ENCODE assay signal across 27 mouse cellular contexts in the genomic region with DNA sequence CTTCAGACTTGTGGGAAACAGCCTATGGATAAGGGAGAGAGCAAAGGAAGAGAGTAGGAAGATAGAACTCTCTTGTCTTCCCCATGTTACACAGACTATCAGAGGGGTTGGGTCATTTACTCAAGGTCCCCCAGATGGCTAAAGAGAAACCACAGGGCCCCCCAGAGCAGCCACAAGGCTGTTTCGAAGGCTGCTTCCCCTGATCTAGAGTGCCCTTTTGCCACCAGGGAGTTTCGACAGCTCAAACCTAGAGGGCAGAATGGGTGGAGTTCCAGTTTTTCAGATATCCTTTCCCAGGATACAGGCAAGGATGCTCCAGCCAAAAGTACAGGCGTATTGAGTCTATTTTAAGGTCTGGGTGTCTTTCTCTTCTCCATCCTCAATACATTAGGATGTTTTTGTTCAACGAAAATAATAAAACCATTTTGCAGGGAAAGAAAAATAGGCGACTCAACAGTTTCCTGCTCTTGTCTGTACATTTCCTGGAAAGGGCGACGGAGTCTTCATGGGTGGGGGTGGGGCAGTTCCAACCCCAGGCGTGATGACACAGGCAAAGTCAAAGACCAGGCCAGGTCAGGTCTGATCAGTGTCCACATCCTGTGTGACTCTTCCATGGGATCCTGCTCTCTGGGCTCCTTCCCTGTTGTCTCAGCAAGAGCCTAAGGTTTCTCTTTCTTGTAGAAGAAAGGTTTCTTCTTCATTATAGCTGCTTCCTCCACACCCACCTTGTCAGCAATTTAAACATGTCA.
DNase-seq lines count a peak whose midpoint lies in the region; ATAC-seq and TF ChIP-seq lines count a peak whose summit lies in the region.
"Had no signal": no experiment of that assay in that cellular context is flagged by ENCODE, and none has a peak within 500 bp of the region (broad histone marks: within the 10 kb centered on the region; RNA-seq: fewer than 3 reads in every experiment).

No protein-coding gene starts in this region.

- no peak overlapping the region for H3K9ac ChIP-seq in lung, postnatal 0 days (replicated peaks; ENCODE audit: low read depth)
- H3K9ac ChIP-seq: liver, embryonic 15.5 days; stomach, embryonic 15.5 days had no signal

- peak overlapping the region; percentile 15; the same call in 1 of the 2 replicates for H3K27ac ChIP-seq in lung, postnatal 0 days (ENCODE audit: low read length)
- H3K27ac ChIP-seq: forebrain, embryonic 13.5 days; limb, embryonic 12.5 days; liver, embryonic 15.5 days; neural tube, embryonic 13.5 days; stomach, embryonic 15.5 days had no signal

- 53% methylated on average over 8 of the region's 8 CpGs for WGBS in lung, postnatal 0 days

- peak; percentile 59 for ATAC-seq in lung, postnatal 0 days
- ATAC-seq in granulocyte monocyte progenitor cell, adult 5-6 weeks (replicated peaks; ENCODE audit: poor library complexity, severe bottlenecking) = peak; percentile 80
- ATAC-seq in megakaryocyte, adult 5-6 weeks (ENCODE audit: poor library complexity, severe bottlenecking) = peak; percentile 41

- no peaks in the 10 kb centered on the region for H3K36me3 ChIP-seq in lung, postnatal 0 days (ENCODE audit: insufficient read depth, low read length)
- H3K36me3 ChIP-seq: embryonic facial prominence, embryonic 13.5 days; heart, embryonic 15.5 days; hindbrain, embryonic 15.5 days; limb, embryonic 12.5 days; liver, embryonic 15.5 days; neural tube, embryonic 13.5 days; stomach, embryonic 15.5 days had no signal

- H3K4me3 ChIP-seq in lung, postnatal 0 days (ENCODE audit: low read depth, low read length) = no peak overlapping the region
- H3K4me3 ChIP-seq: liver, embryonic 15.5 days; myocyte had no signal

- no peak for TF ChIP-seq CTCF in lung, postnatal 0 days (IDR thresholded peaks at IDR 0.05)

- no peak overlapping the region for H3K4me2 ChIP-seq in lung, postnatal 0 days (replicated peaks; ENCODE audit: low read depth, low read length)

- no peak for TF ChIP-seq EP300 in lung, postnatal 0 days (IDR thresholded peaks at IDR 0.05)

- DNase-seq in lung, postnatal 0 days (ENCODE audit: low spot score) = no peak
- DNase-seq in lung, postnatal 25 days (ENCODE audit: low spot score) = no peak
- DNase-seq in spleen, postnatal 14 days (ENCODE audit: low spot score in 2 of 2) = no peak
- DNase-seq in cerebellum, adult 9-10 months = no peak
- no peak for DNase-seq in heart, adult 18-20 months
- DNase-seq: adrenal gland, postnatal 25 days; cerebellum, postnatal 10 days; embryo, embryonic 11 days; gastrocnemius, postnatal 36 days; heart, postnatal 36 days; kidney, postnatal 36 days; lung, postnatal 10 days; retina, postnatal 1 day; right cerebral cortex, postnatal 25 days; thymus, adult 18-20 months; thymus, postnatal 36 days had no signal

- H3K27me3 ChIP-seq in lung, postnatal 0 days (replicated peaks; ENCODE audit: insufficient read depth, low read length) = no peaks in the 10 kb centered on the region
- H3K27me3 ChIP-seq: embryonic facial prominence, embryonic 13.5 days; forebrain, embryonic 13.5 days; heart, embryonic 15.5 days; hindbrain, embryonic 15.5 days; limb, embryonic 12.5 days; liver, embryonic 15.5 days; neural tube, embryonic 13.5 days; stomach, embryonic 15.5 days had no signal

- no peaks in the 10 kb centered on the region for H3K9me3 ChIP-seq in lung, postnatal 0 days (ENCODE audit: low read length)
- H3K9me3 ChIP-seq: embryonic facial prominence, embryonic 13.5 days; forebrain, embryonic 13.5 days; heart, embryonic 15.5 days; hindbrain, embryonic 15.5 days; limb, embryonic 12.5 days; liver, embryonic 15.5 days; neural tube, embryonic 13.5 days; stomach, embryonic 15.5 days had no signal

- 0 out of 2 replicates have a peak, but pooled peaks cover 4% of the 10 kb centered on the region for H3K4me1 ChIP-seq in lung, postnatal 0 days (ENCODE audit: insufficient read depth, low read depth, low read length)
- H3K4me1 ChIP-seq: forebrain, embryonic 13.5 days had no signal
